Mouse (Mus musculus): ENCODE data around the gene Tubb1. TPM values are rescaled to one million over a fixed set of nuclear protein-coding genes. Genes with fewer than 3 reads are reported as not detected.

The Tubb1 gene
- polyA plus RNA-seq, 1 experiment, result 0.05 TPM

GRCm38 (mm10) chr2:174441898-174442297 lies 8.6 kb upstream of the Tubb1 start:
- no peak for DNase-seq (ENCODE audit: low read depth, low spot score)
- WGBS, result 43% methylated on average over 4 of the region's 4 CpGs

- peak; percentile 57 for DNase-seq (ENCODE audit: low read depth, low spot score)
- 26% methylated on average over 9 of the region's 9 CpGs for WGBS
Observed at GRCm38 (mm10) chr2:174442460-174442859, 8.0 kb upstream of the Tubb1 start.

- DNase-seq (ENCODE audit: low read depth, low spot score), result no peak
- WGBS, result 43% methylated on average over 2 of the region's 2 CpGs
Observed at GRCm38 (mm10) chr2:174443046-174443445, 7.4 kb upstream of the Tubb1 start.

DNA sequence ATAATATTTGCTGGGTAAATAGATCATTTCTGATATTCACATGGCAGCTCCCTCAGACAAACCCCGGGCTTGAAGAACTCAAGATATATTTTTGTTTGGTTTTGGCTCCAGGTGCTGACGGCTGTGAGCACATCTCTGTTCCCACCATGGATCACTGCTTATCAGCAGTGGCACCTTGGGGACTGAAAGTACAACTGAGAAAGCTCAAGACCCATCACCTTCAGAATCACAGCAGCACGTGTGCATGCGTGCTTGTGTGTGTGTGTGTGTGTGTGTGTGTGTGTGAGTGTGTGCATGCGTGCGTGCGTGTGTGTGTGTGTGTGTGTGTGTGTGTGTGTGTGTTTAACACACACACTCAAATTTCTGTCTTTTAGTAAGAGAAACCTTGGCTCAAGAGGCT lies 6.1 kb upstream of the Tubb1 start:
- 73% methylated on average over 7 of the region's 7 CpGs for WGBS
- no peak for DNase-seq (ENCODE audit: low read depth, low spot score)

DNA sequence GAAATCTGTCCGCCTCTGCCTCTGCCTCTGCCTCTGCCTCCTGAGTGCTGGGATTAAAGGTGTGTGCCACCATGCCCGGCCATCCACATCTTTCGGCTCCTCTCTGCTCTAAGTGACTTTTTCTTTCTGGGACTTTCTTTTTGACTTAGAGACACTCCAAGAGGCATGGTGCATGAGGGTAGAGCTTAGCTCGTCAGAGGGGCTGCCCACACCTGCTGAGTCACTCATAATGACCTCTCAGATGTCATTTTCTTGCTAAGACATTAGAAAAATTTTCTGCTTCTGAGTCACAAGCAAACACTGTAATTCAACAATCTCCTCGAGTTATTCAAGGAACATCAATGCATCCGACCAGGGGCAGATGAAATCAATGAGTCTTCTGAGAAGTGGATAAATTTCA lies 5.5 kb upstream of the Tubb1 start:
- no peak for DNase-seq (ENCODE audit: low read depth, low spot score)
- WGBS, result 80% methylated on average over 6 of the region's 6 CpGs

- 54% methylated on average over 7 of the region's 7 CpGs for WGBS
- DNase-seq (ENCODE audit: low read depth, low spot score), result no peak
Observed at GRCm38 (mm10) chr2:174446492-174446891, 4.0 kb upstream of the Tubb1 start.

GRCm38 (mm10) chr2:174446905-174447304 lies 3.6 kb upstream of the Tubb1 start:
- 76% methylated on average over 8 of the region's 8 CpGs for WGBS
- no peak for DNase-seq (ENCODE audit: low read depth, low spot score)

- 84% methylated on average over 4 of the region's 4 CpGs for WGBS
- no peak for DNase-seq (ENCODE audit: low read depth, low spot score)
Observed at GRCm38 (mm10) chr2:174448405-174448804, 2.1 kb upstream of the Tubb1 start.

- 73% methylated on average over 7 of the region's 7 CpGs for WGBS
- DNase-seq (ENCODE audit: low read depth, low spot score), result no peak
Observed at GRCm38 (mm10) chr2:174453681-174454080, 3.2 kb downstream of the Tubb1 start.

GRCm38 (mm10) chr2:174459365-174459764 lies 8.9 kb downstream of the Tubb1 start:
- WGBS, result 49% methylated on average over 2 of the region's 2 CpGs
- DNase-seq (ENCODE audit: low read depth, low spot score), result no peak

- 15% methylated on average over 10 of the region's 10 CpGs for WGBS
- no peak for DNase-seq (ENCODE audit: low read depth, low spot score)
Observed at GRCm38 (mm10) chr2:174463370-174463769, 12.9 kb downstream of the Tubb1 start.

DNA sequence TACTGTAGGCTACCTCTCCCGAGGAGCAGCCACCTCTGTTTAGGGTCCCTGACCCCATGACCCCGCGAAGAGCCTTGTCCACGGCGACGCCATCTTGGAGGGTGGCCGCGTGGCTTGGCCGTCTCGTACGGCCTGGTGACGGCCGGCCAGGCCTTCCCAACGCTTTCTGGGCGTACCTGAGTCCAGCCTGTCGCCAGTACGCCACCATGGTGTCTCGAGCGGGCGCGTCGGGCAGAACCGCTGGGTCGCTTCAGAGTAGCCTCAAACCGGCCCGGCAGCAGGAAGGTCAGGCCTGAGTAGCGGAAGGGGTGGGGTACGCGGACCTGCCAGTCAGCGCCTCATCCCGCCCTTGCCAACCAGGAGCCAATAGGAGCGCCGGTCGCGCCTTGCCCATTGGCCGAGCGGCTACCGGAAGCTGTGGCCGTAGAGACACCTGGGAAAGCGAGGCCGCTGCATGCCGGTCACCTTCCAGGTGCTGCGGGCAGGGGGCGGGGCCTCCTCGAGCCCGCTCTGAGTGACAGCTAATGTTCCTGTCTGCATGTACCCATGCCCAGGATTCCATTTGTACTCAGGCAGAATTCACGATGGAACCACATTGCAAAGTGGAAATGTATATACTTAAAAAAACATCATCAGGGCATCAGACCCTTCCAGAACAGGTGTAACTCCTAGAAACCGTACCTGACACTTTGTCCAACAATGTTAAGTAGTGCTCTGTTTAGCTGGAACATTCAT lies 13.5 kb downstream of the Tubb1 start, which contains the start of gene Atp5e:
Gene Atp5e (minus strand): TSS at position 317 of the 735 bp plus-strand sequence.
- WGBS, result 1% methylated on average over 48 of the region's 48 CpGs
- DNase-seq (ENCODE audit: low read depth, low spot score), result peak; percentile 78

- WGBS, result 58% methylated on average over 4 of the region's 4 CpGs
Observed at GRCm38 (mm10) chr2:174470333-174470732, 19.8 kb downstream of the Tubb1 start.

DNA sequence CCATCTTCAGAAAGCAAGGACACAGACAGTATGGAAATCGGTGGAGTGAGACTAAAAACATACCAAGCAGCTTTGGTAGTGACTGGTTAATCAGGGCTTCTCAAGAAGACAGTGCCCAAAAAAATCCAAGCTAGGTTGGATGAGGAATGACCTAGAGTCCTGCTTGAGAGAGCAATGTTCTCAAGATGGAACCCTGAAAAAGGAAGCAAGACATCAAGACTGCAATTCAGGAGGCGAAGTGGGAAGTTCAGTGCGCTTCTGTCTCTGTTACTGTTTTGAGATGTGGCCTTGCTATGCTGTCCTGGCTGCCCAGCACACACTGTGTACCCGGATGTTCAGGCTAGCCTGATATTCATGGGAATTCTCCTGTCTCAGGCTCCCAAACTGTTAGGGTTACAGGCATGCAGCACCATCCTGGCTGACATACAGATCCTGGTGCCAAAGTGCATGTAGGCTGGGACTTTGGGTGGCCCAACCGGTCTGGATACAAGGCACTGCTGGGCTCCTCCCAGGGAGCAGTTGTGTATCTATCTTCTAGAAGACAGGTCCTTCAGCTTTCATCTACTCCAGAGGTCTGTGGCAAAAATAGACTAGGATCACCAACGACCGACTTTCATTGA lies 20.4 kb downstream of the Tubb1 start:
- no peak for DNase-seq (ENCODE audit: low read depth, low spot score)
- WGBS, result 55% methylated on average over 7 of the region's 7 CpGs

More at GRCm38 (mm10) chr2:174470333-174470732, 19.8 kb downstream of the Tubb1 start:
- DNase-seq (ENCODE audit: low read depth, low spot score), result no peak

DNA sequence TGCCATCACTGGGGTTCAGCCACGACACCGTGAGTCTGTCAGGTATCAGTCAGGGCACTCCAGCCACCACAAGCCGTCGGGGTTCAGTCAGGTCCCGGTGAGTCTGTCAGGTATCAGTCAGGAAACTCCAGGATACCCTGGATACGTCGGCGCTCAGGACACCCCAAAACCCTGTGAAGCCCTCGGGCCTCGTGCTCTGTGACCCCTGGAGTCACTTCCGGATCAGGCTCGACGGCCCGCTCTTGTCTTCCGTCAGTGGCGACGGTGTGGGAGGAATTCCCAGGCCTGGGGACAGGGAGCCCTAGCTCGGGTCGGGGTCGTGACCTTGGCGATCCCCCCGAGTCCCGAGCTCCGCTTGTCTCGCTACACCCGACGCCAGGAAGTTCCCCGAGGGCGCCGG lies 21.9 kb downstream of the Tubb1 start:
- DNase-seq (ENCODE audit: low read depth, low spot score), result no peak
- WGBS, result 4% methylated on average over 30 of the region's 30 CpGs

DNA sequence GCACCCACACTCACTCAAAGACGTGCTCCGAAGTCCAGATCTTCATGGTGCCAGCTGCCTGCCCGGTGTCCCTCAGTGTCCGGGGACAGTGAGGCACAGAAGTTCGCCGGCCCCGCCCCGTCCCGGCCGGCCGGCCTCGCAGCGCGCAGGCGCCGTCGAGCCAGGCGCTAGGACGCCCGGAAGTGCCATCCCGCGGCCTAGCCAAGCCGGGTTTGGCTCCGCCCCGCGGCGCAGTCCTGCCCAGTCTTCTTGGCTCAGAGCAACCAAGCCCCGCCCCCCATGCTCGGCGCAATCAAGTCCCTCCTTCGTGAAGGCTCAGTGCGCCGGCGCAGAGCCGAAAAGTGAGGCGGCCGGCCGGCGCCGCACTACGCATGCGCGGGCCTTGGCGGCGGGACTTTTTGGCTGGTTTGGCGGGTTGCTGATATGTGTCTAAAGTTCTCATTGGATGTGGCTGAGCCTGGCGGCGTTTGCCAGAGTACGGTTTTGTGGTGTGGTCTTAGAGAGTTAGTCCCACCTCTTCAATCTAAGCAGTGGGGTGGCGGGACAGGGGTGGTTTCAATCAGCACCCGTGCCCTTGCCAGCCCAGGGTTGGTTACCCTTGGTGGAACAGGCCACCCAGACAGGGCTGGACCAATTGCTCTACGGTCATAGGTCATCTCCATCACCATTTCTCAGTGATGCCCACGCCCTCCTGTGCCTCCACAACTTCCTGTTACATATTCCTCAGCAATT lies 22.5 kb downstream of the Tubb1 start, which contains the start of gene Prelid3b:
Gene Prelid3b (minus strand): TSS at position 264 of the 732 bp plus-strand sequence.
- peak; percentile 93 for DNase-seq (ENCODE audit: low read depth, low spot score)
- under 1% methylated on average over 53 of the region's 53 CpGs for WGBS

- 63% methylated on average over 5 of the region's 5 CpGs for WGBS
- DNase-seq (ENCODE audit: low read depth, low spot score), result no peak
Observed at GRCm38 (mm10) chr2:174473550-174473927, 23.0 kb downstream of the Tubb1 start.

DNA sequence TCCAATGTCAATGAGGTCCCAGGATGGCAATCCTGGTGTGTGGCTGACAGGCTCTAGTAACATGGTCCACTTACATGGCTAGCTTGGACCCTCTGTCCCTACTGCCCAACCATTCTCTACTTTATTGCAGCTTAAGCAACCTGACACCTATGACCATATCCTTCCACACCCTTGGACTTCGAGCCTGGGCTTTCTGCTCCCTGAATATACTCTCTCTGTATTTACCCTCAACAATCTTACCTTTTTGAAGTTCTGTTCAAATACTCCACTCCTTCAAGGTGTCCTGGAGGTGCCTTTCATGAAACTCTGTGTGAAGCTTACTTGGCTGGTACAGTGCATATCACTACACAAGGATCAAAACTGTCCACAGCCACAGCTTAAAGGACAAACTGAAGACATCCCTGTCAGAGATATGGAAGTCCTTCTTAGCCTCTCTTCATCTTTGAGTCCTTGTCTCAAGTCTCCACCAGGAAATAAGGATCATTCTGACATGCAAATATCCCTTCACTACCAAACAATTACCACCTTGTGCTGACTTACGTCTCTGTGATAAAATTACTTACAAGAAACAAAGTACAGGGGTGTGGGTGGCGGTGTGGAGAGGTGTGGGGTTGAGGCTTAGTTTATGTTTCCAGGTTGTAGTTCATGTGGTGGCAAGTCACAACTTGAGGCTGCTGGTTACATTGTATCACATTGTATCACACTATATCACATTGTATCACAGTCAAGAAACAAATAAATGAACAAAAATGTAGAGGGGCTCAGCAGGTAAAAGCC lies 27.2 kb downstream of the Tubb1 start:
- DNase-seq (ENCODE audit: low read depth, low spot score), result peak; percentile 82
- WGBS, result 28% methylated on average over 3 of the region's 3 CpGs

- DNase-seq (ENCODE audit: low read depth, low spot score), result no peak
- 42% methylated on average over 5 of the region's 5 CpGs for WGBS
Observed at GRCm38 (mm10) chr2:174478746-174479145, 28.3 kb downstream of the Tubb1 start.

DNA sequence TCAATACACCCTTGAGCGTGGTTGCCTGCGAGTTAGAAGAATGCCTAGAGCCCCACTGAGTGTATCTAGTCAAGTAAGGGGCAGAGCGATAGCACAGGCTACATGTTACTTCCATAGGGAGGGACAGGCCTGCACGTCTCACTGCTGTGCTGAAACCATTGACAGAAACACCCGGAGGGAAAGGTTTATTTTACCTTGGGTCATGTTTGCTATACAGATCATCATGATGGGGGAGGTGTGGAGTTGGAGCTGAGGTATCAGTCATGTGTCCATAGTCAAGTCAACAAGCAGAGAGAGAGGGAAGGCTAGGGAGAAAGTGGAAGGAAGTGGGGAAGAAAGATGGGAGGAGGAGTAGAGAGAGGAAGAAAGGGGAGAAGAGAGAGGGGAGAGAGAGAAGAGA lies 36.5 kb downstream of the Tubb1 start:
- 74% methylated on average over 5 of the region's 5 CpGs for WGBS
- DNase-seq (ENCODE audit: low read depth, low spot score), result no peak

Data from large intestine, adult 2 months (tissue).